Mouse (Mus musculus): ENCODE data around the gene Adamts2.

Adamts2 gene

GRCm38 (mm10) chr11:50734129-50734528, 132.2 kb downstream of the Adamts2 start:
- no peak for DNase-seq (ENCODE audit: low spot score)

DNA sequence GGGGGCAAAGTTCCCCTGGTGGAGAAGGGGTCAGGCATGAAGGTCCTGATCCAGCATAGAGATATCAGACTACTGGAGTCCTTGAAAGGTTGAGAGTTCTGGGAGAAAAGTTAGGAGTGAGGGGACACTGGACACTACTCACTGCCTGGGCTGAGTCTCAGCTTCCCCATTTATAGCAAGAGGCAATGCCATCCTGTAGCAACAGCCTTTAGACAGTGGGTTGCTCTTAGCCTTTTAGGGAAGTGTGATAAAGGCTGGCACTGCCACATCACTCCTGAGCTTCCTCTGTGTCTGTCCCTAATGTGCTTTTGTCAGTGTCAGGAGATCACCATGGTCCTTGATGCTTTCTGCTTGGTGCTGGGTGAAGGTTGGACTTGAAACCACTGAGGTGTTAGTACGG, 134.7 kb downstream of the Adamts2 start:
- no peak for DNase-seq (ENCODE audit: low spot score)

DNA sequence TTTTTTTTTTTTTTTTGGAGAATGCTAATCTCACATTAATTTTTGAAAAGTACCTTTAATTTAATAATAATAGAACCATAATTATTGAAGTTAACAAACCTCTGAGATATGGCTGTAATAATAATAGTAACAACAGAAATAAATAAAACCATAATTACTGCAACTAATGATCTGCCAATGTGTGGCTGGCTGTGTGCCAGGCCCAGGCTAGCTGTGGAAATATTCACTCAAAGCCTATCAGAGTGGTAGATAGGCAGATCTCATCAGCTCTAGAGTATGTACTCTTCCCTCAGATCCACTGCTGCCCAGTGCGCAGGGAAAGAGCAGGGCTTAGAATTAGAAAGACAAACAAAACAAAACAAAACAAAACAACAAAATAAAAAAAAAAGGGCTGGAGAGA, 136.6 kb downstream of the Adamts2 start:
- DNase-seq (ENCODE audit: low spot score), result no peak

DNA sequence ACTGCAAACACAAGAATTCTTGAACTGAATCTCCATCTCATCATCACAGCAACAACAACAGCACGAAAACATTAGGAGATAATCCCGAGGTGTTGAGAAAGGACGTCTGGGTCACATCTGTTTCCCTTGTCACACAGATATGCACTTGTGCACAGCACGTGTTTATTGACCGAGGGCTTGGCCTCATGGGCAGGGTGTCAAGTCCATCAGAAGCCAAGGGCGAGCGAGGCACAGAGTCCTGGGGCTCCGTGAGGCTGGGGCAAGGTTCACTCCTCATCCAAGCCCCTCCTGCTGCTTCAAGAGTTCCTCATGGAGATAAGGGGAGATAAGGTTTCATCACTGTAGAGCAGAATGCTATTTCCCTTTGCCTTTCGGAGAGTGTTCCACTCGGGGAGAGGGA, 137.6 kb downstream of the Adamts2 start:
- no peak for DNase-seq (ENCODE audit: low spot score)

DNA sequence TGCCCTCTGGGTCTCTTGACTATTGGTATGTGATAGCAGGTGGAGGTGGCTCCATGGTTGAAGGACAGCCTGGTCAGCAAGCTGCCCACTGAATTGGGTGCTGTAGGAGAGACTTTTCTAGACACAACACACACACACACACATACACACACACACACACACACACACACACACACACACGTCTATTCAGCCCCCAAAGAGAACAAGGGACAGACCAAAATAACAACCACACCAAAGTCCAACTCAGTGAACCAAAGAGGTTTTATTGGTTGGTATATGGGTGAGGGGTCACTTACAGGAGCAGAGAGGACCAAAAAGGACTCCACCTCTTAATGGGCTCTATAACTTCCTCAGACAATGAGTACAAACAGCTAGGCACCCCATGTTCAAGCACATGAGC, 140.3 kb downstream of the Adamts2 start:
- DNase-seq (ENCODE audit: low spot score), result no peak

GRCm38 (mm10) chr11:50744971-50745370, 143.1 kb downstream of the Adamts2 start:
- DNase-seq (ENCODE audit: low spot score), result no peak

- no peak for DNase-seq (ENCODE audit: low spot score)
These were observed 144.6 kb downstream of the Adamts2 start for GRCm38 (mm10) chr11:50746508-50746907.

DNA sequence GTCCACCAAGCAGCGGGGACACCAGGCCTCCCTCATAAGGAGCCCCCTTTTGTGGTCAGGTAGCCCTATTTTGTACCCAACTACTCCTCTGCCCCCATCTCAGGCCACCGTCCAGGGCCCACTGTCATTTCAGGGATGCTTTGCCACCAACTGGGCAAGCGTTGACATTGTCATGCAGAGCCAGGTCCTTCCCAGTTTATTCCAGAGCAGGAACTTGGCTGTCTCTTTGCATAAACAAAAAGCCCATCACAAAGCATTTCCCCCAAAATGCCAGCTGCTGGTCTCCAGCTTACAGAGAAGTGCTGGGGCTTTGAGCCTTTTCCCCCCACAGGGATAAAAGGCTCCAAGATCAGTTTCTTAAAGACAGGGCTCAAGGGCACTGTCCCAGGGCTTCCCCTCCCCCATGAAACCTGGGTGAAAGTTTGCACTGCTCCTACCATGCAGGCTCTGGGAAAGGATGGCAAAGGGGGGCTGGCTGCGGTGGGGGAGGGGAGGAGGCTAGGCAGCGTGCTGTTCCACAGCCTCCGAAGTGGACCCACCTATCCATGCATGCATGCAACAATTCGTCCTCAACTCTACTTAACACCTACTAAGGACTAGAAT, 149.2 kb downstream of the Adamts2 start:
- DNase-seq (ENCODE audit: low spot score), result no peak

DNA sequence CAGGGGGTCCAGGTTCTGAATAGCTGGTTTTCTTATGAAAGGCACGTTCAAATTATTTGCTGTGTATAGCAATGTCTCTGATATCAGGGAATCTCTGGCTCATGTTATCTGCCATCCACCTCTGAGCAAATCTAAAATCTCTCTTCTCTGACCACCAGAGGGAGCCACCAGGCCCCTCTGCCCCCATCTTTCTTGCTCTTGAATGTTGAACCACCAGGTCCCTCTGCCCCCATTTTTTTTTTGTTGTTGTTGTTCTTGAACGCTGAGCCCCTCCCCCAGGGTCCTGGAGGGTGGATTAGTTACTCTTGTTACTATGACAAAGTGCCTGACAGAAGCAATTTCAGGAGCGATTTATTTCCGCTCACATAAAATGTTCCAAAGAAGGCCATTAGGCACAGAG, 155.9 kb downstream of the Adamts2 start:
- no peak for DNase-seq (ENCODE audit: low spot score)

DNA sequence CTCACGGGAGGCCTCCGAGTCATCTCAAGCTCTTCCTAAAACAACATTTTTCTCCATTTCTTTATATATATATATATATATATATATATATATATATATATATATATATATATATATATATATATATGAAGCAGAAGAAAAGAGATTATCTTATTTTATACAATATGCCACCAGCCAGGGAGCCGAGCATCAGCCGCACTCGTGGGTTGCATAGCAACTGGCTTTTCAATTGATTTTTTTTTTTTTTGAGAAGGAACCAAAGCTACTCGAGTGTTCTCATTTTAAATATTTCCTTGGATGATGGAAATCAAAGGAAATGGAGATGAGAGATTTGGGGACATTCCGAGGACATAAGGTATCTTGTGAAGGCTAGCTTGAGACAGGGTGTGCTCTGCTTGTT, 164.6 kb downstream of the Adamts2 start:
- DNase-seq (ENCODE audit: low spot score), result no peak

GRCm38 (mm10) chr11:50767039-50767438, 165.2 kb downstream of the Adamts2 start:
- DNase-seq (ENCODE audit: low spot score), result peak; percentile 12

- peak; percentile 51 for DNase-seq (ENCODE audit: low spot score)
These were observed 167.3 kb downstream of the Adamts2 start for GRCm38 (mm10) chr11:50768995-50769749.

DNA sequence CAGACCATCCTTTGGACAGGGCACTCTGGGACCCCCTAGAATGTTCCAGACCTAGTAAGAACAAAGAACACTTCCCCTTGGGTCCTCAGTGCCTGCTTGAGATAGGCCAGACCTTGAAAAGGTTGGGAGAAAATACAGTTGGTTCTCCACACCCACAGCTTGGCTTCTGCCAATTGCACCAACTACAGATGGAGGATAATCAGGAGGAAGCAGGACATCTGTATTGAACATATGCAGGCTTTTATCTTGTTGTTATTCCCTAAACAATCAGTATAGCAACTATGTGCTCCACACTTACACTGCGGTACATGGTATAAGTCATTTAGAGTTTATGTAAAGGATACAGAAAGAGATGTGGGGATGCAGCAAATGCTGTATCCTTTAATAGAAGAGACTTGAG, 169.1 kb downstream of the Adamts2 start:
- DNase-seq (ENCODE audit: low spot score), result no peak

- DNase-seq (ENCODE audit: low spot score), result no peak
These were observed 195.8 kb downstream of the Adamts2 start for GRCm38 (mm10) chr11:50797674-50798073.

- peak; percentile 13 for DNase-seq (ENCODE audit: low spot score)
These were observed 197.0 kb downstream of the Adamts2 start for GRCm38 (mm10) chr11:50798836-50799235.

GRCm38 (mm10) chr11:50814233-50814632, 212.3 kb downstream of the Adamts2 start:
- no peak for DNase-seq (ENCODE audit: low spot score)

DNA sequence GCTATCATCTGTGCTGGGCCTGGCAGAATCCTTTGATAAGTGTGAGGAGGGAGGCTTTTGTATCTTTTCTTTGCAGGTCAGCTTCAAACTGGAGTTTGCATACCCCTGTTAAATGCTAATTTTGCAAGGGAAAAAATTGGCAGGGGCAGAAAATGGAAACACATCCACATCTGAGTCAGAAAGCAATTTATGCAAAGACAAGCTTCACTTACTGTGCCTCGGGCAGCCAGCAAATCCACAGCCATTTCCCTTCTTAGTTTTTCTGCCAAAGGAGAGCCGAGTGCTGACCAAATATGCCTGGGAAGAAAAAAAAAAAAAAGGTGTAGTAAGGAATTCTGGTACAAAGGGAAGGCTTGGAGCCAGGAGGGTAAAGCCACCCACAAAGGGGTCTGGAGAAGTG, 224.3 kb downstream of the Adamts2 start:
- no peak for DNase-seq (ENCODE audit: low spot score)

DNA sequence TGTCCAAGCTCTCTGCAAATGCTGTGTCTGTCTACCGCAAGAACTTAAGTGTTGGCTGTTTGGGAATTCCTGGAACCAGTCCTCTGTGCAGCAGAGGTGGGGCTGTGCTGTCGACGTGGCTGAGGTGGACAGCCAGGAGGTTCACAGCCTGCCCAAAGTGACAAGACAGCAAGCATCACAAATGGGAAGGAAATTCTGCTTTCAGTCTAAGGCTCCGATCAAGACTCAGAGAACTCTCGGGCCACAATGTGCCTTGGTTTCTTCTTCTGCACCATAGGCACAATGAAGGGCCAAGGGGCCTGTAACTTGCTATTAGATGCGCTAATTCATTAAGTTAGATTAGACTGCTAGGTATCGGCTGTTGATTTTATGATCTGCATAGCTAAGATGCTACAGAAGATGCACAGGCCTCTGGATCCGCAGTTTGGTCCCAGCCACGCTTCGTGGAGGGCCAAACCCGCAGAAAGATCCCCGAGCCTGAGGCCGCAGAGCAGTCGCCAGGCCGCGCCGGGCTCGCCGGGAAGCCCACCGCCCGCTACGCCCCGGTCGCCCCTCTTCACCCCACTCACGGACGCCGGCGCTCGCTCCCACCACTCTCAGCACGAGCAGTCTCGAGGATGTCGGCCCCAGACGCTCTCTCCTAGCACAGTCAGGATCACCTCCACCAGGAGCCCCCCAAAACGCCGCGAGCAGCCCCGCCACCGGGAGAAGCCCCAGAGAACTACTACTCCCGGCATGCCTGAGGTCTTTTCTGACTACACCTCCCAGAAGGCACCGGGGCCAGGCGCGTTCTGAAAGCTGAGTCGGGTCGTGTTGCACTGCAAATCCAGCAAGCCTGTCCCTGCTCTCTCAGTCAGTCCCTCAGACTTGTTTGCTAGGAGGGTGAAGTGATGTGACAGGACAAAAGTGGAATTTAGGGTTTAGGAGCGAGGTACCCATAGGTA, 225.4 kb downstream of the Adamts2 start, which contains the start of gene Zfp354c:
TSS of gene Zfp354c (minus strand) at position 715 of the 944 bp plus-strand sequence.
- peak; percentile 81 for DNase-seq (ENCODE audit: low spot score)

- DNase-seq (ENCODE audit: low spot score), result peak; percentile 85
These were observed 233.8 kb downstream of the Adamts2 start for GRCm38 (mm10) chr11:50835727-50836126.

DNA sequence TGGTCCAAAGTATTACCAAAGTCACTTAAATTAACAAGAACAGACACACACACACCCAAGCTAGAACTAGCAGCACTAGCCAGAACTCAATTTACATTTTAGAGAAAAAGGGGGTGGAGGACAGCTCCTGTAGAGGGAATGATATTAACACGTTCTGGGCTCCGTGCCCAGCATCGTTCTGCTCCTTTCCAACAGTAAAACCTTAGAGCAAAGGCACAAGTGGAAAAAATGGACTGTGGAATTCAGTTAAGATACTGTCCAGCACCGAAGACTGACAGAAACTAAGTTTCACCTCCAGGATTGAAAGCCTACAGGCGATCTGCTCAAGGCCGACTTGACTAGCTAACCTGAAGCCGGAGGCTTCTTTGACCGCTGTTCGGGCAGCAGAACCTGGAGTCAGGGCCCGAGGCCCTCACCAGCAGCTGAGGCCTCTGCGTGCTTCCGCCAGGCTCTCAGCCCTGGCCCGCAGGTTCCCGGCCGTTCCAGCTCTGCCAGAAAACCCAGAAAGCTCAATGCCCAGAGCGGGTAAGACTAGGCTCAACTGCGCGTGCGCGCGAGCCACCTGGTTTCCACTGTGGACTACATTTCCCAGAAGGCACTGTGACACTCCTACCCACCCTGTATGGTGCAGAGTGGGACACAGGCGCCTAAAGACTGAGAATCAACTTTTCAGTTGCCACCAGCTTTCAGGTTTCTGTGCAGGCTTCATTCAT, 239.3 kb downstream of the Adamts2 start, which contains the start of gene Zfp879:
TSS of gene Zfp879 (minus strand) at position 530 of the 713 bp plus-strand sequence.
- peak; percentile 85 for DNase-seq (ENCODE audit: low spot score)

DNA sequence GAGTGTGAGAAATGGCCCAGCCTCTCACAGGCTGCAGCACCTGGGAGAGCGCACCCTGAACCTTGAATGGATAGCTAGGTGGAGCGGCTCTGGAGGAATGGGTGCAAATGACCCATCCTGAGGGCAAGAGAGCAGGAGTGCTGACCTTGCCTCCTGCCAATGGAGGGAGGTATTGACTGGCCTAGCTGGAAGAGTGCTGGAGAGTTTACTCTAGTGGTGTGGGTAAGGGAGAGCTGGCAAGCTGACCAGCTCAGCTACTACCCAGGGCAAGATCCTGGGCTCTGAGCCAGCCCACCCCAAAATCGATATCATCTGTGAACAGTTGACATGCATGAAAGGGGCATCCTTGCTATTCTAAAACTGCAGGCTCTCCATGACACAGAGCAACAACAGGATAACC, 244.1 kb downstream of the Adamts2 start:
- no peak for DNase-seq (ENCODE audit: low spot score)

GRCm38 (mm10) chr11:50847047-50847446, 245.2 kb downstream of the Adamts2 start:
- peak; percentile 34 for DNase-seq (ENCODE audit: low spot score)
